Mouse (Mus musculus) midbrain, embryonic 13.5 days (tissue): Measurements from ENCODE around the gene Lsr. TPM values are rescaled to one million over a fixed set of nuclear protein-coding genes. Genes with fewer than 3 reads are reported as not detected.
A peak's percentile ranks its signal among the peaks of the same experiment; 100 is the strongest.
"Not testable (repeated sequence)": the region's sequence is repeated elsewhere in the genome, so short reads cannot be mapped to it uniquely, and the experiment has no call there.

Experiments
- ATAC-seq: fragments of 200-750 bp; cut with Nextera tagmentation; 2 replicates; pipeline ENCODE4 v1.8.0; 2017; ENCODE audit warnings: mild to moderate bottlenecking, moderate TSS enrichment, moderate library complexity
- H3K27ac ChIP-seq: fragments of 300-500 bp; sonication (generic); 2 replicates; pipeline ENCODE4 v1.5.1; 2015; ENCODE audit warnings: inconsistent platforms, mild to moderate bottlenecking, moderate library complexity
- H3K27me3 ChIP-seq: fragments of 300-500 bp; sonication (generic); 2 replicates; pipeline ENCODE4 v1.6.1; 2015; ENCODE audit warnings: mild to moderate bottlenecking, inconsistent platforms
- H3K36me3 ChIP-seq: fragments of 300-500 bp; sonication (generic); 2 replicates; pipeline ENCODE4 v1.6.1; 2015; ENCODE audit warnings: mild to moderate bottlenecking, inconsistent platforms
- H3K4me1 ChIP-seq: fragments of 300-500 bp; sonication (generic); replicated peaks from 2 replicates; pipeline ENCODE4 v1.6.1; 2015; ENCODE audit warnings: inconsistent platforms
- H3K4me2 ChIP-seq: fragments of 300-500 bp; sonication (generic); replicated peaks from 2 replicates; pipeline ENCODE4 v1.6.1; 2015; ENCODE audit warnings: moderate library complexity, mild to moderate bottlenecking, inconsistent platforms
- H3K4me3 ChIP-seq: fragments of 300-500 bp; sonication (generic); replicated peaks from 2 replicates; pipeline ENCODE4 v1.5.1; 2015; ENCODE audit warnings: mild to moderate bottlenecking, inconsistent platforms
- H3K9ac ChIP-seq: fragments of 300-500 bp; sonication (generic); replicated peaks from 2 replicates; pipeline ENCODE4 v1.6.1; 2015; ENCODE audit warnings: mild to moderate bottlenecking, inconsistent platforms
- H3K9me3 ChIP-seq: fragments of 300-500 bp; sonication (generic); 2 replicates; pipeline ENCODE4 v1.6.1; 2016; ENCODE audit warnings: mild to moderate bottlenecking, inconsistent platforms
- WGBS: fragments of 180-500 bp; shearing (Covaris S2); methylation state at CpG from one replicate; pipeline ENCODE4 v1.1.7; 2015; 5-methylcytosine and 5-hydroxymethylcytosine counted together
- polyA plus RNA-seq: library from polyadenylated mRNA; unstranded; fragments of >200 nt; fragmentation: Nextera tagmentation; extraction: Ambion mirVana; gene quantifications from 2 replicates; pipeline ENCODE4 v1.2.1, GENCODE M21; 2015

Lsr gene
- polyA plus RNA-seq, 1 experiment from 2014 or later, result 16.1 TPM

GRCm38 (mm10) chr7:30945876-30946275, 27.4 kb downstream of the Lsr start:
- Histone ChIP-seq H3K4me1 (no peaks in the 10 kb centered on the region), H3K27me3 (no peaks in the 10 kb centered on the region), H3K9ac (no peak overlapping the region), H3K4me2 (no peak overlapping the region), H3K9me3 (no peaks in the 10 kb centered on the region), H3K36me3 (peaks cover 36% of the 10 kb centered on the region), H3K4me3 (no peak overlapping the region), H3K27ac (no peak overlapping the region)
- ATAC-seq, result no peak
- 97% methylated on average over 7 of the region's 7 CpGs for WGBS

- 88% methylated on average over 7 of the region's 7 CpGs for WGBS
Observed at GRCm38 (mm10) chr7:30945466-30945865, 27.8 kb downstream of the Lsr start.

DNA sequence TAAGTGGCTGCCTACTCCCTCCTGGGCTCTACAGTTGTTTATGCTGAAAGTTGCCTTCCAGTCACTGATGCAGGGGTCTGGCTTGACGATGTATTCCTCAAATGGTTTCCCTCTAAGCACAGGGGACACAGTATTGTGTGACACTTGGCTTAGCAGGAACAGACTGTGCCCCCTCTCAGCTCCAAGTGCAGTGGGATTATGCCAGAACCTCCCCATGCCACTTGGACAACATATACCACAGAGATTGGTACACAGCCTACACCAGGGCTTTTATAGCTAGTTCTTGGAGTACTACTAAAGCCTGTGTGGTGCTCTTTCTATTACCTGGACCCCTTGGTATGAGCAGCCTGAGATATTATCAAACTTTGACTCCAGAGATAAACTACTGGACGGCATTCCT, 28.6 kb downstream of the Lsr start:
- H3K27me3 ChIP-seq, H3K4me3 ChIP-seq, H3K9me3 ChIP-seq, H3K27ac ChIP-seq, H3K4me2 ChIP-seq, H3K9ac ChIP-seq, H3K4me1 ChIP-seq, ATAC-seq: not testable (repeated sequence)
- 68% methylated on average over 2 of the region's 2 CpGs for WGBS
- H3K36me3 ChIP-seq, result peaks cover 25% of the 10 kb centered on the region

More at GRCm38 (mm10) chr7:30945466-30945865, 27.8 kb downstream of the Lsr start:
- H3K9ac ChIP-seq, H3K4me2 ChIP-seq, H3K27me3 ChIP-seq, H3K4me3 ChIP-seq, H3K4me1 ChIP-seq, H3K27ac ChIP-seq, H3K9me3 ChIP-seq: not testable (repeated sequence)
- peaks cover 32% of the 10 kb centered on the region for H3K36me3 ChIP-seq
- 0 out of 2 replicates have a peak, but pooled peaks have one; percentile 30 for ATAC-seq

GRCm38 (mm10) chr7:30943909-30944635, 29.2 kb downstream of the Lsr start, which contains the start of gene Hamp:
TSS of gene Hamp (minus strand) at chr7:30944032.
- H3K9ac ChIP-seq, result no peak within 1 kb of the TSS
- H3K36me3 ChIP-seq, result peaks cover 20% of the 10 kb centered on the region
- 74% methylated on average over 9 of the region's 9 CpGs for WGBS
- no peak for ATAC-seq
- no peaks in the 10 kb centered on the region for H3K27me3 ChIP-seq
- H3K27ac ChIP-seq, result no peak within 1 kb of the TSS
- no peaks in the 10 kb centered on the region for H3K9me3 ChIP-seq
- no peak within 1 kb of the TSS for H3K4me2 ChIP-seq
- H3K4me1 ChIP-seq, result no peaks in the 10 kb centered on the region
- H3K4me3 ChIP-seq, result no peak within 1 kb of the TSS

- not testable (repeated sequence) for H3K9me3 ChIP-seq, H3K27me3 ChIP-seq, H3K4me1 ChIP-seq, H3K9ac ChIP-seq, H3K27ac ChIP-seq, ATAC-seq, H3K4me3 ChIP-seq, H3K4me2 ChIP-seq
- WGBS, result 66% methylated on average over 3 of the region's 3 CpGs
- peaks cover 14% of the 10 kb centered on the region for H3K36me3 ChIP-seq
Observed at GRCm38 (mm10) chr7:30942365-30942764, 30.9 kb downstream of the Lsr start.

GRCm38 (mm10) chr7:30940070-30940469, 33.2 kb downstream of the Lsr start:
- H3K9ac ChIP-seq, H3K4me2 ChIP-seq, H3K4me1 ChIP-seq, H3K4me3 ChIP-seq, H3K9me3 ChIP-seq, H3K27me3 ChIP-seq, ATAC-seq, H3K27ac ChIP-seq, H3K36me3 ChIP-seq: not testable (repeated sequence)
- 74% methylated on average over 1 of the region's 1 CpGs for WGBS

DNA sequence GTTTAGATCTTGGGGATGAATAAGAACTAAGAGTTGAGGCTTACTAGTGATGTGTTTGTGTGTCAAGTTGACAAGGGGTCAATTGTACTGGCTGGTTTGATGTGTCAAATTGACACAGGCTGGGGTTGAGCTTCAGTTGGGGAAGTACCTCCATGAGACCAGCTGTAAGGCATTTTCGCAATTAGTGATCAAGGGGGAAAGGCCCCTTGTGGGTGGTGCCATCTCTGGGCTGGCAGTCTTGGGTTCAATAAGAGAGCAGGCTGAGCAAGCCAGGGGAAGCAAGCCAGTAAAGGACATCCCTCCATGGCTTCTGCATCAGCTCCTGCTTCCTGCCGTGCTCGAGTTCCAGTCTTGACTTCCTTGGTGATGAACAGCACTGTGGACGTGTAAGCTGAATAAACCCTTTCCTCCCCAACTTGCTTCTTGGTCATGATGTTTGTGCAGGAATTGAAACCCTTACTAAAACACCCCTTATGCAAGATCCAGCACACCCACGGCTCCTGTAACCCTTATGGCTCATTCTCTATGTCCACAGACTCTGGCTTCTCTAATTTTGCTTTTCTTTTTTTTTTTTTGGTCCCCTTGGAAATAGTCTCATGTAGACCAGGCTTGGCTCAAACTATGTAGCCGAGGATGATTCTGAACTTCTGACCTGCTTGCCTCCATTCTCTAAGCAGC, 37.7 kb downstream of the Lsr start:
- not testable (repeated sequence) for H3K4me2 ChIP-seq, H3K9ac ChIP-seq, ATAC-seq, H3K27me3 ChIP-seq, H3K36me3 ChIP-seq, H3K4me3 ChIP-seq, H3K9me3 ChIP-seq, H3K27ac ChIP-seq, H3K4me1 ChIP-seq
- WGBS, result 80% methylated on average over 6 of the region's 6 CpGs

GRCm38 (mm10) chr7:30924581-30924980, 48.7 kb downstream of the Lsr start, which contains the start of gene Hamp2:
TSS of gene Hamp2 (minus strand) at chr7:30924681.
- not testable (repeated sequence) for H3K27ac ChIP-seq, H3K9me3 ChIP-seq, ATAC-seq, H3K4me2 ChIP-seq, H3K4me3 ChIP-seq, H3K9ac ChIP-seq, H3K27me3 ChIP-seq, H3K4me1 ChIP-seq, H3K36me3 ChIP-seq
- WGBS, result 79% methylated on average over 2 of the region's 2 CpGs

DNA sequence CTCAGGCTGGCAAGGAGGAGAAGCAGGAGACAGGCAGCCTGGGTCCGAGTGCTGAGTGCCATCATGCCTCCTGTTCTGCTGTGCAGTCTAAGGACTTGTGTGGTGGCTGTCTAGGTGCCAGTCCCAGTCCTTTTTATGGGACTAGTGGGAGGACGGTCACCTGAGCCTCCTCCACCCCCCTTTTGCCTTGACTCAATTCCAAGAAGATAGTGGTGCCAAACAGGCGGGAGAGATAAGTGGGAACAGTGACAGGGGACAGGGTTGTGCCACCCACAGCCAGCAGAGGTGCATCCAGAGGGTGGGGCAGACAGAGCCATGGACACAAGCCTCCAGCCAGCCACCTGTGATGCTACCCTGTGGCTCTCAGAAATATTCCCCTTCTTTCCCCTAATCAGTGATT, 49.2 kb downstream of the Lsr start:
- Histone ChIP-seq H3K4me2 (no peak overlapping the region), H3K9me3 (no peaks in the 10 kb centered on the region), H3K4me1 (no peaks in the 10 kb centered on the region), H3K27ac (no peak overlapping the region), H3K27me3 (no peaks in the 10 kb centered on the region), H3K4me3 (no peak overlapping the region), H3K9ac (no peak overlapping the region), H3K36me3 (no peaks in the 10 kb centered on the region)
- no peak for ATAC-seq
- 78% methylated on average over 3 of the region's 3 CpGs for WGBS

DNA sequence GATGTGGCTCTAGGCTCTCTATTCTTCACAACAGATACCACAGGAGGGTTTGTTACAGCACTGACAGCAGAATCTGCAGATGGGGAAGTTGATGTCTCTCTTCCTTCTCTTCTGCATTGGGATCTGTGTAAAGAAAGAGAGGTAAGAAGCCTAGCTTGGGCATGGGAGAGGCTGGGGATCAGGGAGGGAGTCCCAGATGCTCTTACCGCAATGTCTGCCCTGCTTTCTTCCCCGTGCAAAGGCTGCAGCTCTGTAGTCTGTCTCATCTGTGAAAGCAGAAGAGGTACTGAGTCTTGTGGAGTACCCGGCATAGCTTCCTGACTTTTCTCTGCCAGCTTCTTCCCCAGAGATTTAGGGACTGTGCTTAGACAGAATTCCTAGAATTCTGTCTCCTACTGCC, 50.8 kb downstream of the Lsr start:
- not testable (repeated sequence) for H3K9me3 ChIP-seq, H3K9ac ChIP-seq, ATAC-seq, H3K4me2 ChIP-seq, H3K36me3 ChIP-seq, H3K27ac ChIP-seq, H3K27me3 ChIP-seq, H3K4me3 ChIP-seq, H3K4me1 ChIP-seq
- 52% methylated on average over 3 of the region's 3 CpGs for WGBS

DNA sequence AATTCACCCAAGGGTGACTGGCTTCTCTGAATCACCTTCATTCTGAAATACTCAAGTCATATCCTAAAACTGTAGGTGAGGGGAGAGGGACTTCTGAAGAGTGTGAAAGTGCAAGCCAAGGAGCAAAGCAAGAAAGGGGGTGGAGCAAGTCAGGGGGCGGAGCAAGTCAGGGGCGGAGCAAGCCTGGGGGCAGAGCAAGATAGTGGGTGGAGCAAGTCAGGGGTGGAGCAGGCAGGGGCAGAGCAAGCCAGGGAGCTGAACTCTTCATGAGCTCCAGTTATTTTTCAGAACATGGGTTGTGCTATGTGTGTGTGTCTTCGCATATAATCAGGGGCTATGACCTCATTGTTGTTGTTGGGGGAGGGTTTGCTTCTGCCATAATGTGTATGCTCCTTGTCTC, 53.0 kb downstream of the Lsr start:
- Histone ChIP-seq H3K27ac (no peak overlapping the region), H3K4me2 (no peak overlapping the region), H3K27me3 (no peaks in the 10 kb centered on the region; the same call in 1 of the 2 replicates), H3K36me3 (no peaks in the 10 kb centered on the region), H3K9me3 (no peaks in the 10 kb centered on the region), H3K4me1 (no peaks in the 10 kb centered on the region), H3K4me3 (no peak overlapping the region), H3K9ac (no peak overlapping the region)
- no peak for ATAC-seq
- WGBS, result 61% methylated on average over 3 of the region's 3 CpGs

- Histone ChIP-seq H3K27me3 (no peaks in the 10 kb centered on the region; the same call in 1 of the 2 replicates), H3K9me3 (no peaks in the 10 kb centered on the region), H3K27ac (no peak overlapping the region), H3K9ac (no peak overlapping the region), H3K4me1 (no peaks in the 10 kb centered on the region), H3K36me3 (no peaks in the 10 kb centered on the region), H3K4me3 (no peak overlapping the region), H3K4me2 (no peak overlapping the region)
- 62% methylated on average over 4 of the region's 4 CpGs for WGBS
- ATAC-seq, result no peak
Observed at GRCm38 (mm10) chr7:30917219-30917618, 56.0 kb downstream of the Lsr start.
